Mouse (Mus musculus) forebrain, embryonic 16.5 days (tissue): ENCODE measurements at regions not wholly inside any gene's neighbourhood (a gene's known extent, or its start where the extent isn't known, plus 50 kb on each side); places are given as distances from the start of the nearest gene placed in this dataset.

Source experiments
- ATAC-seq: fragments of 200-750 bp; cut with Nextera tagmentation; 2 replicates; pipeline ENCODE4 v1.8.0; 2017; ENCODE audit warnings: mild to moderate bottlenecking, moderate library complexity
- H3K27ac ChIP-seq: fragments of 300-500 bp; sonication (generic); 2 replicates; pipeline ENCODE4 v1.5.1; 2014; ENCODE audit warnings: low read length, control low read depth
- H3K27me3 ChIP-seq: fragments of 300-500 bp; sonication (generic); replicated peaks from 2 replicates; pipeline ENCODE4 v1.6.1; 2014; ENCODE audit warnings: low read length; ENCODE audit not compliant: control insufficient read depth, insufficient read depth
- H3K36me3 ChIP-seq: fragments of 300-500 bp; sonication (generic); 2 replicates; pipeline ENCODE4 v1.6.1; 2014; ENCODE audit not compliant: control insufficient read depth, insufficient read depth
- H3K4me1 ChIP-seq: fragments of 300-500 bp; sonication (generic); replicated peaks from 2 replicates; pipeline ENCODE4 v1.6.1; 2014; ENCODE audit warnings: low read length; ENCODE audit not compliant: control insufficient read depth, insufficient read depth
- H3K4me2 ChIP-seq: fragments of 300-500 bp; sonication (generic); 2 replicates; pipeline ENCODE4 v1.6.1; 2014; ENCODE audit warnings: mild to moderate bottlenecking, low read length, control low read depth
- H3K4me3 ChIP-seq: fragments of 300-500 bp; sonication (generic); replicated peaks from 2 replicates; pipeline ENCODE4 v1.5.1; 2014; ENCODE audit warnings: mild to moderate bottlenecking, low read length, control low read depth
- H3K9ac ChIP-seq: fragments of 300-500 bp; sonication (generic); replicated peaks from 2 replicates; pipeline ENCODE4 v1.6.1; 2014; ENCODE audit warnings: low read depth, low read length, control low read depth
- H3K9me3 ChIP-seq: fragments of 300-500 bp; sonication (generic); 2 replicates; pipeline ENCODE4 v1.6.1; 2016; ENCODE audit warnings: low read length; ENCODE audit not compliant: control insufficient read depth
- WGBS: fragments of 180-500 bp; shearing (Covaris S2); extraction: QIAGEN DNeasy Blood & Tissue Kit; methylation state at CpG from one replicate; pipeline ENCODE4 v1.1.7; 2014; 5-methylcytosine and 5-hydroxymethylcytosine counted together

GRCm38 (mm10) chr4:69608885-69609284 lies 654.7 kb upstream of the Brinp1 start:
- H3K27me3 ChIP-seq, result no peaks in the 10 kb centered on the region
- 100% methylated on average over 1 of the region's 1 CpGs for WGBS
- H3K9me3 ChIP-seq, result no peaks in the 10 kb centered on the region
- no peak overlapping the region for H3K27ac ChIP-seq
- no peak for ATAC-seq
- no peak overlapping the region for H3K9ac ChIP-seq
- H3K4me1 ChIP-seq, result no peaks in the 10 kb centered on the region
- no peak overlapping the region for H3K4me3 ChIP-seq
- no peaks in the 10 kb centered on the region for H3K36me3 ChIP-seq
- no peak overlapping the region for H3K4me2 ChIP-seq

DNA sequence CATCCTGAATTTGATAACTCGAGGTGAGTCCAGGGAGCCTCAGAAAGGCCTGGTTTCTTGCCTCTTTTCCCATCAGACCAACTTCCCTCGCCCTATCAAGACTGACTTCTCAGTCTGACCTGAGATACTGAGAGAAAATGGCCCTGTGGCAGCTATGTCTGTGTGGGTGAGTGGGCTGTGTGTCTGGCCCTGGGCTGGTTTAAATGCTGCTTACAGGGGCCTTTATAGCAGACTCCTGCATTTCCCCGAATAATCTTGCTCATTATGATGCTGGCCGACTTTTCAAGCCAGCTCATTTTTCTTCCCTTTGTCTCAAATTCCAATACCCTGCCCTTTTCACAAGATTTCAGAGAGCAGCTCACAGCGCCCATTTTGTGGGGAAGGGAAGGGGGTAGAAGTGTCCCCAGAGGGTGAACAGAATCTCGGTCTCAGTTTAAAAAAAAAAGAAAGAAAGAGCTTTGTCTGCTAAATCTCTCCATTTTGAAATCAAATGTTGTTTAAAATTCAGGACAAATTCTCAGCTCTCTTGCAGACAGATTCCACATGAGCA lies 642.9 kb upstream of the Brinp1 start:
- peak; percentile 54 for ATAC-seq
- H3K4me1 ChIP-seq, result no peaks in the 10 kb centered on the region; the same call in 1 of the 2 replicates
- H3K4me3 ChIP-seq, result no peak overlapping the region
- no peak overlapping the region for H3K27ac ChIP-seq
- H3K9ac ChIP-seq, result no peak overlapping the region
- no peaks in the 10 kb centered on the region for H3K27me3 ChIP-seq
- H3K9me3 ChIP-seq, result no peaks in the 10 kb centered on the region
- no peaks in the 10 kb centered on the region for H3K36me3 ChIP-seq
- H3K4me2 ChIP-seq, result no peak overlapping the region
- 18% methylated on average over 6 of the region's 6 CpGs for WGBS

- Histone ChIP-seq H3K4me3 (no peak overlapping the region), H3K36me3 (no peaks in the 10 kb centered on the region), H3K4me1 (no peaks in the 10 kb centered on the region; the same call in 1 of the 2 replicates), H3K27me3 (no peaks in the 10 kb centered on the region), H3K27ac (no peak overlapping the region), H3K4me2 (no peak overlapping the region), H3K9me3 (no peaks in the 10 kb centered on the region), H3K9ac (no peak overlapping the region)
- no peak for ATAC-seq
- WGBS, result 12% methylated on average over 2 of the region's 2 CpGs
Measured at GRCm38 (mm10) chr4:69594022-69594421, 639.8 kb upstream of the Brinp1 start.

- no peaks in the 10 kb centered on the region for H3K36me3 ChIP-seq
- ATAC-seq, result no peak
- 57% methylated on average over 3 of the region's 3 CpGs for WGBS
- no peaks in the 10 kb centered on the region for H3K9me3 ChIP-seq
- no peaks in the 10 kb centered on the region for H3K4me1 ChIP-seq
- H3K4me2 ChIP-seq, result no peak overlapping the region
- H3K27ac ChIP-seq, result no peak overlapping the region
- no peak overlapping the region for H3K9ac ChIP-seq
- H3K27me3 ChIP-seq, result no peaks in the 10 kb centered on the region
- H3K4me3 ChIP-seq, result no peak overlapping the region
Measured at GRCm38 (mm10) chr4:69576256-69576655, 622.1 kb upstream of the Brinp1 start.

DNA sequence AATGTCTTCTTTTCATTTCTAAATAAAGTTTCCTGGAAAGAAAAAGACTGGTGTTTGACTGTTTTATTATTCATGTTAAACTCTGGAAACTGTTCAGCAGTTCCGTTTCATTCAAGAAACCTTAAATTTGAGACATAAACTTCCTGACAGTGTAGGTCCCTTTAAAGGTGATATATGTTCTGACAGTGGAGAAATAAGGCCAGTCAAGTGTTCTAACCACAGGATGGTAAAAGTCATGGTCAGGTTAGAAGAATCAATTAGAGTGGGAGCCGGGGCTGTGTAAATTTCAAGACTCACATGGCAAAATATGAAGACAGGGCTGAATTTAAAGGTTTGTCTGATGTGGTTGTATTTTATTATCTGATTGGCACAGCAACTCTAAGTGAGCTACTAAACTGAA lies 593.9 kb upstream of the Brinp1 start:
- H3K9ac ChIP-seq, result no peak overlapping the region
- H3K9me3 ChIP-seq, result no peaks in the 10 kb centered on the region
- no peaks in the 10 kb centered on the region for H3K36me3 ChIP-seq
- 90% methylated on average over 2 of the region's 2 CpGs for WGBS
- H3K4me3 ChIP-seq, result no peak overlapping the region
- H3K27ac ChIP-seq, result no peak overlapping the region
- H3K4me1 ChIP-seq, result no peaks in the 10 kb centered on the region
- no peaks in the 10 kb centered on the region for H3K27me3 ChIP-seq
- no peak for ATAC-seq
- H3K4me2 ChIP-seq, result no peak overlapping the region

DNA sequence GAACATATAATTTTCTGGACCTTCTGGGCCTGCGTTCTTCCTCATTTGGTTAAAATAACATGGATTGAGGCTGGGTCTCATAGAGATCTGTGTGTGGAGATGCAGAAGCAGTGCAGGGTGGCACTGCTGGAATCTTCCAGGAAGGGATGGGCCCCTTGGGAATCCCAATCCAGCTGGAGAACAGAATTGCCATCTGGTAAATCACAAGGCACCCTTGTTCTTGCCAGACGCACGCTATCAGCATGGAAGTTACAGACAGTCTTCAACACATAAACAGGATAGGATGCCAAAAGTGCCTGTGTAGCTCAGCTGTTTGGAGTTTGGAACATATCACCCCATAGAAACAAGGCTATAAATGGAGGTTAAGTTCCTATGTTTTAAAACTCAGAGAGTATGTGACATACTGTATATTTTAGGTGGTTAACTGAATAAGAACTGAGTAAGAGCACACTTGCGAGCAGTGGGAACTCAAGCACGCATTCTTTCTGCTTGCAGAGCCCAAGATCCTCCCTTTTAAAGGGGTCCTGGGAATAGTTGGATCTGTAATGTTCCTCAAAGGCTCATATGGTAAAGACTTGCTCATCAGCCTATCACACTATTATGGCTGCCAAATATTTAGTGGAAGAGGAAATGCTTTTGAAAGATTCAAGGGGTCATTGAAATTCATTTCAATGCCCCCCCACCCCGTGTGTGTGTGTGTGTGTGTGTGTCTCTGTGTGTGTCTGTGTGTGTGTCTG lies 584.1 kb upstream of the Brinp1 start:
- no peaks in the 10 kb centered on the region for H3K27me3 ChIP-seq
- no peak overlapping the region for H3K9ac ChIP-seq
- H3K9me3 ChIP-seq, result no peaks in the 10 kb centered on the region
- H3K4me3 ChIP-seq, result no peak overlapping the region
- 64% methylated on average over 6 of the region's 6 CpGs for WGBS
- H3K4me2 ChIP-seq, result no peak overlapping the region
- no peaks in the 10 kb centered on the region for H3K36me3 ChIP-seq
- H3K27ac ChIP-seq, result no peak overlapping the region
- ATAC-seq, result peak; percentile 96
- H3K4me1 ChIP-seq, result no peaks in the 10 kb centered on the region

GRCm38 (mm10) chr4:69533107-69533506 lies 578.9 kb upstream of the Brinp1 start:
- H3K27me3 ChIP-seq, result no peaks in the 10 kb centered on the region
- H3K4me3 ChIP-seq, result no peak overlapping the region
- no peaks in the 10 kb centered on the region for H3K36me3 ChIP-seq
- H3K27ac ChIP-seq, result no peak overlapping the region
- H3K4me1 ChIP-seq, result no peaks in the 10 kb centered on the region
- 60% methylated on average over 3 of the region's 3 CpGs for WGBS
- H3K9me3 ChIP-seq, result no peaks in the 10 kb centered on the region
- peak; percentile 57; the same call in 1 of the 2 replicates for ATAC-seq
- H3K4me2 ChIP-seq, result no peak overlapping the region
- H3K9ac ChIP-seq, result no peak overlapping the region

- Histone ChIP-seq H3K4me3 (no peak overlapping the region), H3K9ac (no peak overlapping the region), H3K27me3 (no peaks in the 10 kb centered on the region), H3K27ac (no peak overlapping the region), H3K4me1 (no peaks in the 10 kb centered on the region), H3K9me3 (no peaks in the 10 kb centered on the region), H3K4me2 (no peak overlapping the region), H3K36me3 (no peaks in the 10 kb centered on the region)
- 95% methylated on average over 2 of the region's 2 CpGs for WGBS
- ATAC-seq, result no peak
Measured at GRCm38 (mm10) chr4:69523112-69523511, 568.9 kb upstream of the Brinp1 start.

DNA sequence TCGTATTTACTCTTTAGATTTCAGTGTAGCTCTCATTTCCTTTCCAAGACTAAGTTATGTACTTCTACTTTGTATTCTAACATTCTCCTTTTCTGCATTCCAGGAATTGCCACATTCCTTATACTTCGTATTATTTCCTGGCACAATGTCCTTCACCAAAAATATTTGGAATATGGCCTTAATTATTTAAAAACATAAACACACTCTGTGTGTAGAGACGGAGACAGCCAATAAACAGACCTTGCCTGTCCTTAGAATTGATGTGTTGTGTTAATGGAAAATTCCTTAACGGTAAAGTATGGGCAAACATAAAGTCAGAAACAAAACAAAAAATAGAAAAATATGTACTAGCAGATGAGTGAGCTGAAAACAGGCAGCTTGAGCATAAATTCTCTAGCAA lies 554.1 kb upstream of the Brinp1 start:
- no peak overlapping the region for H3K27ac ChIP-seq
- no peaks in the 10 kb centered on the region for H3K4me1 ChIP-seq
- H3K4me2 ChIP-seq, result no peak overlapping the region
- no peaks in the 10 kb centered on the region for H3K9me3 ChIP-seq
- no peaks in the 10 kb centered on the region for H3K27me3 ChIP-seq
- no peak overlapping the region for H3K9ac ChIP-seq
- no peaks in the 10 kb centered on the region for H3K36me3 ChIP-seq
- 75% methylated on average over 4 of the region's 4 CpGs for WGBS
- no peak overlapping the region for H3K4me3 ChIP-seq
- no peak for ATAC-seq
